Mouse (Mus musculus) cerebellum, adult 9-10 months (tissue): Measurements from ENCODE around the gene Sulf2.

Experiments used
- DNase-seq: peaks from one replicate; pipeline ENCODE4 v3.0.0; 2022

Gene Sulf2

DNA sequence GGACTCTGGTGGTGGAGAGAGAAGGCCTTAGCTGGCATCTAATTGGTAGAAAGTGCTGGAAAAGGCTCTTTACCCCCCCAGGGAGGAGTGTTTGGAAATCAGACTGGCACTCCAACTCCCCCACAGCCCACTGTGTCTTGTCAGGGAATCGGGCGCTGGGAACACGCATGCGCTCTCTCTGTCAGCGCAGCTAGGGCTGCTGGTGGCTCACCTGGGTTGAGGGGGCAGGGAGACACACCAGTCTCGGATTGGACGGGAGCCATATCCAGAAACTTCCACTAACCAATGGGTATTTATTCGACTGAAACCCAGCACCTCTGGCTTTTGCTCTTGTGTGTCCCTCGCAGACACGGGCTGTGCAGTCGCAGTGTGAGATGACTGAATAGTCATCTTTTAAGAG lies 42.5 kb downstream of the Sulf2 start:
- DNase-seq: no peak

DNA sequence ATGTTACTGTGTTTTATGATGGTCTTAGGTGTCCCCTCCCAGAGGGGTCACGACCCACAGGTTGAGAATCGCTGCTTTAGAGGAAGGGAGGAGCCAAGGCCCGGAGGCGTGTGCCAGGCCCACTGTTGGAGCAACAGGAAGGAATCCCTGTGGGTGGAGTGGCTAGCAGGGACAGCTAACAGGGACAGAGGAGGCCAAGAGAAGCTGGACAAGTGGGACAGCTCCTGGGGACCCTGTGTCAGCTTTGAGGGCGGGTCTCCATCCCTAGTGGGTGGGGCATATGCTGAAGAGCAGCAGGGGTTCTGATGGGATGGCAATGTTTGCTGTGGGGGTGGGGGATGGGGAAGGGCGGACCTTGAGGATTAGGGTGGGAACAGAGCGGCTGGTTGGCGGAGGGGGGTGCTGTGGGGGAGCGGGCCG lies 43.6 kb downstream of the Sulf2 start:
- no peak for DNase-seq

DNA sequence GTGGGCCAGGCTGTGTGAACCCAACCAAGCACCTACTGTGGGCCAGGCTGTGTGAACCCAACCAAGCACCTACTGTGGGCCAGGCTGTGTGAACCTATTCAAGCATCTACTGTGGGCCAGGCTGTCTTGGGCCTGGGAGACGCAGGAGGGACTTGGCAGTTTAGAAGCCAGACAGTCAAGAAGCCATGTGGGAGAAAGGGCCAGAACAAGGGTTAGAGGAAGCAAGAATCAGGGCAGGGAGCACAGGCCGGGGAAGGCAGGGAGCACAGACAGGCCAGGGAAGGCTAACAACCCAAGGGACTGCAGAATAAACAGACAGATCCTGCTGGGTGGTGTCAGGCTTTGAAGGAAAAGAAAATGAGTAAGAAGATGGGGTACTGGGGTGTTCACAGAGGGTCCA lies 44.2 kb downstream of the Sulf2 start:
- no peak for DNase-seq

DNA sequence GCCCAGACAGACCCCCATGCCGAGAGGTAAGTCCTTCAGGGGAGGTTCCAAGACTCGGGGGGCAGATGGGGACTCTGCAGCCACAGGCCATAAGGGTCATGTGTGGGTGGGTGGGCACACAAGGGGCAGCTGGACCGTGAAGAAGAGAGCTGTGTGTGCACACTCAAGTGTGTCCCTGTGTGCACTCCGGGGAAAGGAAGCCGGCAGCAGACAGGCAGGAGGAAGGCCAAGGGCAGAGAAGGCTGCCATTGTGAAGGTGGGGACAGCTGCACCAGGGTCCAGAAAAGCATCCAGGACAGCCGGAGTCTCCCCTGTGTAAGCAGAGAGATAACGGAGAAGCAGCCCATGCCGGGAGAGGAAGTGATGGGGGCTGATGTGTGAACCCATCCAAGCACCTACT lies 44.7 kb downstream of the Sulf2 start:
- no peak for DNase-seq

DNA sequence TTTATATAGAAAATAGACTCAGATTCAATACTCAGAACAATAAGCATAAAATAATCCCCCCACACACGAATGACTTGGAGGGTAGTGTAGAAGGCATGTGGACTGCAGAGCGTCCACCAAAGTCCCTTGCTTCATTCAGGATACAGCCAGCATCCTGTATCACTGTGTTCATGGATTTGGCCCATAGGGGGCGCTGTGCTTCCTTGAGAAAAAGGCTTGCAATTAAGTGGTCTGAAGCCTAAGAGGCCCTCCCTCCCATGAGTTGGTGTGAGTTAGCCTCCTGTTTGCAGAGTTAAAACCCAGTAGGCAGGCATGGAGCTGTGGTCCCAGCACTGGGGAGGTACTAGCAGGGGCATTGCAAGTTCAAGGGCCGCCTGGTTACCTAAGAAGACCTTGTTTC lies 47.1 kb downstream of the Sulf2 start:
- peak; percentile 59 for DNase-seq

DNA sequence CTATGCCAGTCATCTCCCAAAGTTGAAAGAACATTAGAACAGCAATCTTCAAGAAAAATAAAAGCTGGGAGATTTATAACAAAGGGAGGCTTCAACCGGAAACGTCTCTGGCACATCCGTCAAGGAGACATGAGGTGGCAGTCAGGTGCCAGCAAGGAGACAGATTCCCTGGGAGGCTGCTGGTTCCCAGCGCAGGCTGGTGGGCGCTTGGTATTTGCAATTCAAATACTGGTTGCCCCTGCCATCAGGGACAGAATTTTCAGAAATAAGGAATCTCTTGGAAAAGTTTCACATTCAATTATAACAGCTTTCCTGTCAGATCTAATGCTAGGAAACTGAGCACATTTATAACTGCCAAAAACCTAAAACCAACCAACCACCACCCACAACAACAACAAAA lies 47.6 kb downstream of the Sulf2 start:
- DNase-seq: no peak

DNA sequence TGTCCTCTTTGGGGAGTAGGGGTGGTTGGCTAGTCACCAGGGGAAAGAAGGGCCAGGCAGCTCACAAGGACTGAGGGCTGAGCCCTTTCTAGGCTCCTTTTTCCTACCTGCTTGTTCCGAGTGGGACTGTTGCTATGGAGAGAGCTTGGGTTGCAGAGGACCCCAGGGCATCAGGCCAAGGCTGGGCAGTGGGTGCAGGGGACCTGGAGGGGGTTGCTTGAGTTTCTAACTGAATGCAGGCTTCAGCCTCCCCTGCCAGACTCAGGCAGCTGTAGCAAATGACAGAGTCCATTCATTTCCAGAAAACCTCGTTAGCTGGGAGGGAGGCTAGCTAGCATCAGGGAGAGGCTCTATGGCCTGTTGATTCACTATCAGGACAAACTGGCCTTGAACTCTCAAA lies 48.8 kb downstream of the Sulf2 start:
- no peak for DNase-seq

DNA sequence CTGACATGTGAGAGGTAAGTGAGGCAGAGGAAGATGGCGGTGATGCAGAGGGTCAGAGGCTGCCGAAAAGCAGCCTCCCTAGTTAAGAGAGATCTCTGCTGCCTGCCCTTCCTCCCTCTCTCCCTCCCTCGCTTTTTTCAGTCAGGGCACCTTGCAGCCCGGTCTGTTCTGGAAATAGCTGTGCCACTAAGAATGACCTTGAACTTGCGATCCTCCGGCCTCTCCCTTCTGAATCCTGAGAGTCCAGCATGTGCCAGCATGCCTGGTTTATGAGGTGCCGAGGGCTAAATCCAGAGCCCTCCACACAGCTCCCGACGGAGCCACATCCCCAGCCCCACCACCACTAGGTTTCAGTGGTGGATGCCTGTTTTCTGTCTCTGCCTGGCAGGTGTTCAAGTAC lies 49.6 kb downstream of the Sulf2 start:
- no peak for DNase-seq

DNA sequence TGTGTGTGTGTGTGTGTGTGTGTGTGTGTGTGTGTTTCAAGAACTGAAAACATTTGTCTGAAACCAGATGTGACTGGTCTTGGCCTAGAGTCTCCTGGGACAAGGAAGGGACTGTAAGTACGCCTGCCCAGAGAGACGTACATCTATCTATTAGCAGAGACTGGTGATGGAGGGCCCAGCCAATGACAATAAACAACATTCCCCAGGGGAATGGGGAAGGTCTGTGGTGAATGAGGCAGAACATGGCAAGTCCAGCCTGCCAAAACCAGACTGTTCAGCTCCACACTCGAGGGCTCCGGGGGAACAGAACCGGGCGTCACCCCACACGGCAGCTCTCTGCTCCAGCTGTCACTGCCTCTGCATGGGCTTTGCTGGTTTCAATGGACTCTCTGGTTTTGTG lies 52.6 kb downstream of the Sulf2 start:
- DNase-seq: no peak

DNA sequence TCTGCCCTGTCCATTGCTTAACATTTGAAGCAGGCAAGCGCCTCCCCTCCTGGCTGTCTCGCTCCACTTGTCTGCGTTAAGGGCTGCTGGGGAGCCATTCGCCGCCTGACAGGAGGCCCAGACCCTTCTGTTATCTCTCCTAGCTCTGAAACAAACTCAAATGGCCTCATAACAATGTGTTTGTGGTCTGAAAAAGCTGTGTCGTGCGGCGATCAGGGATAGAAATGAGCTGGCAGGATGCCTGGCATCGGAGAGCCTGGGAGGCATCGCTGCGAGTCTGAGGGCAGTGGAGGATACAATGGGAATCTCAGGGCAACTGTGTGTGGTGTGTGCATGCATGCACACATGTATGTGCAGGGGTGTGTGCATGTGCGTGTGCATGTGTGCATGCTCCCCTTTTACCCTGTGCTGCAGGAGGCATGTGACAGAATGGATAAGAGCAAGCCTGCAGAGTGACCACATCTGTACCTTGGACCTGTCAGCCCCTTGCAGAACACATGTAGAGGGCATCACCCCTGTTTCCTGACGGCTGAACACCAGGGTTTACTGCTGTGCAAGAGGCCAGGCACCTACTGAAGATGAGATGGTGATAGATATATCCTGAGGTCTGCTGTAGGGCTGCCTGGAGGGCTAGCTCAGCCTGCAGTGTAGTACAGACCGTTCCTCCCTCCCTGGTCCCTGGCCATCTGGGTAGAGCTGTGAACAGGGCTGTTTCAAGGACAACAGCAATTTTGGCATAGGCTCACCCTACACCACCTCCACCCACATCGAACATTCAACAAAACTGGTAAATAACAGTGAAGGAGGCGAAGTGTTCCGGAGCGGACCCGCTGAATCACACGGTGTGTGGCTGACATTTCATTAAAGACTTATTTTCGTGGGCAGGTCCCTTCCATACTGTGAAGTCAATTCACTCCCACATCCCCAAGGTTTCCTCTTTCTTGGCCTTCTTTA lies 54.9 kb downstream of the Sulf2 start:
- no peak for DNase-seq

DNA sequence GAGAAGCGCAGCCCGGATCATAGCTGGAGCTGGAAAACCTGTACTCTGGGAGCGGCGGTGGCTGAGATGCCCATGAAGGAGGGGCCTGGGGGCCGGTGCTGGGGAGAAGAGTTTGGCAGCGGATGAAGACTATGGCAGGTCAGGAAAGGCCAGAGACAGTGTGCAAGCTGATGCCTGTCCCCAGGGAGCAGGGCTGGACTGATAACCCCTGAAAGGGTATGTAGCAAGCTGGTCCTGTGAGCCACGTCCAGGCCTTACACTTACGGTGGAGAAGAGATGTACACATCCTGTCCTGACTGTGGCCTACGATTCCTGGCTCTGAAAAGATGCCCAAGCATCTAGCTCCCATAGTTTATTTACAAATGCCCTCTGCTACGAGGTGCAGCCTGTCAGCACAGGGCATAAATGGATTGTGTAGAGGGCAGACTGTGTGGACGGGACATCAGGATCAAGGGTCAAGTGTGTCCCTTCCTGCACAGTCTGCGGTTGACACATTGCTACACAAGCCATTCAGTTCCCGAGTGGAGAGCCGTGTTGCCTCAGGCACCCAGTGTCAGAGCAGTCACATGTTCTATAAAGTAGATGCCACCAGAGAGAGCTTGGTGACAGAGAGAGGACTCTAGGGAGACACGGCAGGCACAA lies 57.0 kb downstream of the Sulf2 start:
- no peak for DNase-seq

DNA sequence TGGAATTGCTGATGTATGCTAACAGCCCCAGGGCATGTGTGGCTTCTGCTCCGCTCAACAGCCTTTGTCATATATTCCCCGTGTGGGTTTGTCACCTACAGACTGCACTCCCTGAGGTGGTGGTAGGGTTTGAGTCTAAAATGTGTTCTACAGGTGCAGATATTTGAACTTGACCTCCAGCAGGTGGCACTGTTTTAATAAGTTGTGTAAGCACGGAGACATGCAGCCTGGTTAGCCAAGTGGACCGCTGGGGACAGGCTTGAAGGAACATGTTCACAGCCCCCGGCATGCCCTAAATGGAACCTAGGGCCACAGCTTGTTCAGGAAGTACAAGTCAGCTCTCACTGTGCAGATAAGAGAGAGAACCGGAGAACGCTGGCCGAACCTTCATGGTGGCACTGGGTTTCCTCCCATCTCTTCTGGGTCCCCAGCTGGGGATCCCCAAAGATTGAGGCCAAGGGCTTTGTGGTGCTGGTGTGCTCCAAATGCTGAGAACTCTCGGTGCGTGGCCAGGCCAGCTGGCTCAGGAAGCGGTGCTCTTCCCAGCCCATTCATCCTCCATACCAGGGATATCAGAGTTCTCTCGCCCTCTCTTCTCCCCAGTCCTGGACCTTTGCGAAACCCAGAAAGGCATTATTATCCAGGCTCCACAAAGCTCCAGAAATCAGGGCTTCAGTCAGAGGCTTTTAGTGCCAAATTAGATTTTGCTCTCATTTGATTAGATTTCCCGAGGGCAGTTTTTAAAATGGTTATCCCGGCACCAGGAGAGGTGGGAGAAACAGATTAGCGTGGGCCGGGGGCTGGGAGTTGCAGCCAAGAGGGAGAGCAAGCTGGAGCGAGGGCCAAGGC lies 57.8 kb downstream of the Sulf2 start:
- DNase-seq: no peak

DNA sequence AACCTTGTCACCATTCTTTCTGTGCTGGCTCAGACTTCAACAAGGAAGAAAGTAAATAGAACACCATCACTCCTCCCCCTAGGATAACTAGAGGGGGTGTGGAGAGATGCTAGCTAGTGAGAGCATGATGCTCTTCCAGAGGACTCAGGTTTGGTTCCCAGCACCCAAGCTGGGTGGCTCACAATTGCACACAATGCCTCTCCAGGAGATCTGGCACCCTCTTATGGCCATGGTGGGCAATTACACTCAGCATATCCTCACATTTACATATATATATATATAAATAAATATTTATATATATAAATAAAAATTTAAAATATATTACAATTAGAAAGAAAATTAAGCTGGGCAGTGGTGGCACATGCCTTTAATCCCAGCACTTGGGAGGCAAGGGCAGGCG lies 58.6 kb downstream of the Sulf2 start:
- no peak for DNase-seq

DNA sequence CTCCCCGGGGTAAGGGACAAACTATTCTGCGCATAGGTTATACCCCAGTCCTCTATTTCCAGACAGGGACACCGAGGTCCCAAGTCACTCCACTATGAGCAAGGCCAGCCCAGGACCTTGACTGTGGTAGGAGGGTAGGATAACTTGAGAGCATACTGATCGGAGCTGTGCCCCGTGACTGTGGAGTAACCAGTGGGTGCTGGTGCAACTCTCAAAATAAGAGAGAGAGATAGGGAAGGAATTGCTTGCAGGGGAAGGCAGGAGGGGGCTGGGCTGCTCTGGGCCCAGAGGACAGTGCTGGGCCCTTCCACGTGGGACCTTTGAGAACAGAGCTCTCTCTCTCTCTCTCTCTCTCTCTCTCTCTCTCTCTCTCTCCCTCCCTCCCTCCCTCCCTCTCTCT lies 59.2 kb downstream of the Sulf2 start:
- DNase-seq: no peak

DNA sequence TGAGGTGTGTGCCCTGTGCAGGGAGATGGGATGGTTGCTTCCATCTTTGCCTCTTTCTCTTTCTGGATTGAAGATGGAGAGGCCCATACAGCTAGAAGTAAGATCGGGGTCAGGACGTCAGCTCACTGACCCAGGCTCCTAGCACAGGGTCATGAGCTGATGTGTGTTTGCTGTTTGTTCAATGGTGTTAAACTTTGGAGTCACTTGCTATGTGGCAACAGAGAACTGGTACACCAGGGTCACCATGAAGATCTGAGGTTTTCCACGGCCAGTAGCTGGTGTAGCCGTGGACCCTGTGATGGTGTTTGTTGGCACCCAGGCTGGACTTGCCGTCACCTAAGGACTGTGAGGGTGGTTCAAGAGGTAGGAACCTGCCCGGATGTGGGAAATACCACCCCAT lies 63.1 kb downstream of the Sulf2 start:
- DNase-seq: no peak

DNA sequence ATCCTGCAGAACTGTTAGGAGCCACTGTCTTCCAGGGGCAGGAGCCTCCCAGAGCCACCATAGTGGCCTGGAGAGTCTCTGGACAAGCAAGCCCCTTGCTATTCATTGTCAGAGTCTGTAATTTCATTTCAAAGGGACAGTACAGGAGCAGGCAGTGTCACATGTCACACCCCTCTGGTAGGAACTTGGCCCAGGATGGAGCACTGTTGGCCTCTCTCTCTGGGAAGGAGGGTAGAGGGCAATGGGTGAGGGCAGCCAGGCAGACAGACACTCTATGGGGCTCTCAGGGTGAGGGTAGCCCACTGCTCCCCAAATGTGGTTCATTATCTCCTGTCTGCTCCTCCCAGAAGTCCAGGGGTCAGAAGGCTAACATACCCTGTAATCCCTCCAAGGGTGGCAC lies 63.9 kb downstream of the Sulf2 start:
- DNase-seq: no peak

DNA sequence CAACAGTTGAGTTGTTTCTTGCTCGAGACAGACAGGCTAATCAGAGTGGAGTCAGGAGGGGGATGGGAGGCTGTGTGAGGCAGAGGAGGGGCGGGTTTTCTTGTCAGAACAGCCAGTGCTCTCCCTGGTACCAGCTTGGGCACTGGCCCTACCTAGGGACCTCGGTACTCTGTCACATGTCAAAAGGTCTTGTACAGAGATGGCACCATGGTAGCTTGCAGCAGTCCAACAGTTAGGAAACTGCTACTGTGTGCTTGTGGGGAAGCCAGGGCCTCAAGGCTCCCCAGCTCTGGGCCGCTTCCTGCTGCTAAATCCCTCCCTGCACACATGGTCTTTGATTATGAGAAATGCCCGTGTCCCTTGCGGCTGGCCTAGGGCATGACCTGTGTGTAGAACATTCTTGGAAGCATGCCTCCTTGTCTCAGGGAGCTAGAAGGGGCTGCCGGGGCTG lies 65.3 kb downstream of the Sulf2 start:
- DNase-seq: no peak

DNA sequence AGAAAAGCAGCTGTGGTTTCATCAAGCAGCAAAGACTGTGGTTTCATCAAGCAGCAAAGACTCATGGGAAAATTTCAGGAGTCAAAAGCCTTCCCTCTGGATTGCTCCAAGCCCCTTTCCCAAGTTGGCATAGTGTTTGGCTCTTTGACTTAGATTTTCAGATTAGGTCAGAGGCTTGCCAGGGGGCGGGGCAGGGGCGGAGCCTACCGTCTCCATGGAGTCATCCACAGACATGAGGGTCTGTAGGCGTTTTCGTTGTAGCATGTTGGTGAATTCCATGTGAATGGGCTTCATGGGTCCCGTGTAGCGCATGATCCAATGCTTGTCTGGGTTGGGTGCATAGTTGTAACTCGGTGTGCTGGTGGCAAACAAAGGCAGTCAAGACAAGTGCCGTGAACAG lies 66.5 kb downstream of the Sulf2 start:
- no peak for DNase-seq

DNA sequence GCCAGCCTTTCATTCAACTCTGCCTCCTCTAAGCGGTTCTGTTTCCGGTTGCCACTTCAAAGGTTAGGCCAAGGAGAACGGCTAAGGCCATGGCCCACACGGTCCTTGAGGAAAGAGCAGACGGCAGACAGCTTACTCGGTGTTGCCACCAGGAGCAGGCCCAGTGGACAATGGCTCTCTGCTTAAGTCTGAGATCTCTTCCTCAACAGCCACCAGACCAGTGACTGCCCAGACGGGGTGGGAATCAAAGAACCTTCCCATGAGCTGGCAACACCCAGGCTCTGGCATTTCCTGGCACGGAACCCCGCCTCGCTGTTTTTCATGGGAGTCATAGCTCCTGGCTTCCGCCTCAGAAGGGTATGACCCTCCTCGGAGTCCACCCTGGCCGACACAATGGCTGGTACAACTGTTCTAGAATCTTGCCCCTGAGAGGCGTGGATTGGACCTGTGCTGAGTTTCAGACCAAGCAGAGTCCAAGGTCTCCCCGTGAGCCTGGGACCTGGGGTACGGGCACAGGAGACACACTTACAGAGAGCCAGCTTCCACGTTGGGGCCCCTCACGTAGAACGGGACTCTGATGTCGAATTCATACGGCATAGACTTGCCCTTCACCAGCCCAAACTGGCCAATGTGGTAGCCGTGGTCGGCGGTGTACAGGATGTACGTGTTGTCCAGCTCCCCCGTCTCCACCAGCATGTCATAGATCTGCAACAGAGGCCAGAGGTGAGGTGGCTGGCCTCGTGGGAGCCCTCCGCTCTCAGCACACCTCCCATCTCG lies 68.8 kb downstream of the Sulf2 start:
- DNase-seq: no peak

DNA sequence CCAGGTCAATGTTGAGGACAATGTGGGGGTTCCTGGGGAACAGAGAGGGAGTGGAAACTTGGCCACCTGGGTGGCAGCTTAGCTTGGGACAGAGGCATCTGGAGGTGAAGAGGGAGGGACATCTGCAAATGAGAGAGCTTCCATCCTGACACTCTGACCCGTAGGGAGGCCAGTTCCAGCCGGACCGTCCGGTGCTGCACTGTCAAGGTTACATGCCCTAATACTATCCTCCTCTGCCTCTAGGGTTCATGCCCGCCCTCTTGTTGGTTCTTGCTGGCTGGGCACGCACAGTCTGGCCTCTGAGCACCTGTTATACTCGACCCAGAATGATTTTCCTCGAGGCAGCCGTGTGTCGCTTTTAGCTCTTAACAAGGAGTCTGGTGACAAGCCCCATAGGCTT lies 69.7 kb downstream of the Sulf2 start:
- no peak for DNase-seq

DNA sequence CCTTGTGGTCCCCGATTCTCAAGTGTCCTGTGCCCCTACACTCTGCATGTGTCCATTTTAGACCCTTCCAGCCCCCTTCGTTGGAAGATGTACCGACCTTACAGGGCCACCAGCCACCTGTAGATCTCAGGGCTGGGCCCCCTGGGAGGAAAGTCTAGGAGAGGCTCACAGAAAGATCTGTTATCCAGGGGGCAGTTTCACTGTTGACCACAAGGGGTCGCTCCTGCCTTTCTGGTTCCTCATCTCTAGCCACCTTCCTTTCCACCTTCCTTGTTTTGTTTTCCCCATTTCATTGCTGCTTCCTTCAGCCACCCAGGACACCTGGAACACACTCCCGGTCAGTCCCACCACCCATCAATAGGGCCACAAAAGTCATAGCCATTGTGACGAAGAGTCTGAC lies 70.5 kb downstream of the Sulf2 start:
- peak; percentile 23 for DNase-seq

DNA sequence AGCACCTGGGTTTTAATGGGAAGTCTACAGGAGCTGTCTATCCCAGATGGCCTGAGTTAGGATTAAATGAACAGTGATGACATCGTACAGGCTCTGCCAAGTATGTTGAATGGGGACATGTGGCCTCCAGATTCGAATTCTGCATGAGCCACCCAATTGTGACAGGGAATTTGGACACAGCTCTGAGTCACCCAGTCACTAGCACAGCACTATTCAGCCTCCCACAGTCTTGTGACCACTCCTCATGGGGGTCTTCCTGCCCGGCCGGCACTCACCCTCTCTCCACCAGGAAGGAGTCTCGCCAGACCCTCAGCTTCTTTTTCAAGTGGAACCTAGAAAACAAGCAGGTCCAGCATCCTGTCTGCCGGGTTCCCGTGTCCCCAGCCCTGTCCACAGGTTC lies 71.4 kb downstream of the Sulf2 start:
- no peak for DNase-seq

DNA sequence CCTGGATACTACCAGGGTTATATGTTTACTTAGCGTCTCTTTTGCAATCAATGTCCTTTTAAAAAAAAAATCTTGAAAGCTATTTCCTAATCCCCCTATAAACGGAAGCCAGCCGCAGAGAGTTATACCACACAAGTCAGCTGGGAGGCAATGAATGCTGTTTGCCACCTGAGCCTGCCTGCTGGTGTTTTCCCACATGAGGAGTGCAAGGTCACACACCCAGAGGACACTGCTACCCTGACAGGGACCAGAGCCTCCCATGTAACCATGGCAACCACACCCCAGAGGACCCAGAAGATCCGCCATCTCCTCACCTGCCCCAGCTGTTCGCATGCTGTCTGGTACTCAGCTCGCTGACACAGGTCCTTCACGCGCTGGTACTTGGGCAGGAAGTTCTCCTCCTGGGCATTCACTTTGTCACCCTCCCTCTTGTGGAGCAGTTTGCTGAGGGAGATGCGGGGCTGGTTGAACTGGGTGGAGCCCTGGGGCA lies 71.9 kb downstream of the Sulf2 start:
- DNase-seq: no peak
